Comparison of ENCODE assay signal across 9 mouse cellular contexts in genomic region chr8:121977819-121978590, GRCm38 (mm10). TPM values are rescaled to one million over a fixed set of nuclear protein-coding genes. Genes with fewer than 3 reads are reported as not detected.
DNase-seq lines count a peak whose midpoint lies in the region; ATAC-seq and TF ChIP-seq lines count a peak whose summit lies in the region.
"Had no signal": no experiment of that assay in that cellular context is flagged by ENCODE, and none has a peak within 500 bp of the region (broad histone marks: within the 10 kb centered on the region; RNA-seq: fewer than 3 reads in every experiment).

No protein-coding gene starts in this region.

- H3K4me3 ChIP-seq in testis, adult 2 months (ENCODE audit: control insufficient read depth, low read depth, low read length), result no peak overlapping the region
- no peak overlapping the region for H3K4me3 ChIP-seq in forebrain, embryonic 14.5 days (ENCODE audit: low read depth, low read length)
- H3K4me3 ChIP-seq in kidney, adult 2 months (ENCODE audit: insufficient read depth, low read depth, low read length), result no peak overlapping the region
- H3K4me3 ChIP-seq: stomach, embryonic 15.5 days had no signal

- no peak overlapping the region for H3K9ac ChIP-seq in forebrain, embryonic 14.5 days (ENCODE audit: low read length)
- H3K9ac ChIP-seq: stomach, embryonic 15.5 days had no signal

- no peaks in the 10 kb centered on the region for H3K9me3 ChIP-seq in forebrain, embryonic 14.5 days (replicated peaks; ENCODE audit: control insufficient read depth, low read length)
- H3K9me3 ChIP-seq: stomach, embryonic 15.5 days had no signal

- no peak overlapping the region; the same call in 1 of the 2 replicates for H3K27ac ChIP-seq in testis, adult 2 months (ENCODE audit: control insufficient read depth, insufficient read depth, low read depth, low read length)
- no peak overlapping the region for H3K27ac ChIP-seq in forebrain, embryonic 14.5 days (ENCODE audit: low read depth, low read length)
- peak overlapping the region; percentile 9; the same call in 1 of the 2 replicates for H3K27ac ChIP-seq in kidney, adult 2 months (ENCODE audit: insufficient read depth, low read depth, low read length)
- H3K27ac ChIP-seq: stomach, embryonic 15.5 days had no signal

- 71% methylated on average over 8 of the region's 8 CpGs for WGBS in forebrain, embryonic 14.5 days
- 44% methylated on average over 8 of the region's 8 CpGs for WGBS in kidney, adult 2 months

- H3K4me1 ChIP-seq in testis, adult 2 months (ENCODE audit: control insufficient read depth, insufficient read depth, low read length), result peaks cover 9% of the 10 kb centered on the region
- H3K4me1 ChIP-seq in forebrain, embryonic 14.5 days (ENCODE audit: control insufficient read depth, insufficient read depth, low read length), result no peaks in the 10 kb centered on the region
- H3K4me1 ChIP-seq in kidney, adult 2 months (ENCODE audit: control insufficient read depth, insufficient read depth, low read length), result peaks cover 11% of the 10 kb centered on the region; the same call in 1 of the 2 replicates
- H3K4me1 ChIP-seq: stomach, embryonic 15.5 days had no signal

- no peak for DNase-seq in testis, postnatal 10 days (ENCODE audit: low spot score)
- DNase-seq in c-Kit-positive CD71-positive TER-119-negative erythroid progenitor cells, embryonic 14.5 days (ENCODE audit: low read depth), result peak; percentile 35
- peak; percentile 80 for DNase-seq in forebrain, embryonic 14.5 days (ENCODE audit: low spot score)
- DNase-seq in kidney, adult 2 months, result peak; percentile 79
- DNase-seq in yolk sac, embryonic 10.5 days (ENCODE audit: low spot score), result peak; percentile 36

- H3K4me2 ChIP-seq in forebrain, embryonic 14.5 days (ENCODE audit: low read length), result no peak overlapping the region
- H3K4me2 ChIP-seq: stomach, embryonic 15.5 days had no signal

- H3K36me3 ChIP-seq in testis, adult 2 months (ENCODE audit: control insufficient read depth, insufficient read depth, low read length), result peaks cover 3% of the 10 kb centered on the region; the same call in 1 of the 2 replicates
- peaks cover 80% of the 10 kb centered on the region for H3K36me3 ChIP-seq in forebrain, embryonic 14.5 days (ENCODE audit: control insufficient read depth, insufficient read depth, low read length)
- no peaks in the 10 kb centered on the region for H3K36me3 ChIP-seq in kidney, adult 2 months (ENCODE audit: control insufficient read depth, insufficient read depth, low read length)

- H3K27me3 ChIP-seq in testis, adult 2 months (ENCODE audit: control insufficient read depth, insufficient read depth, low read length), result no peaks in the 10 kb centered on the region
- H3K27me3 ChIP-seq in forebrain, embryonic 14.5 days (replicated peaks; ENCODE audit: control insufficient read depth, insufficient read depth, low read length), result no peaks in the 10 kb centered on the region
- H3K27me3 ChIP-seq in kidney, adult 2 months (replicated peaks; ENCODE audit: control insufficient read depth, insufficient read depth, low read length), result no peaks in the 10 kb centered on the region
- H3K27me3 ChIP-seq: stomach, embryonic 15.5 days had no signal

- peak; percentile 47; the same call in 1 of the 2 replicates for TF ChIP-seq CTCF in testis, adult 2 months (IDR thresholded peaks at IDR 0.05; ENCODE audit: control insufficient read depth, insufficient read depth, insufficient replicate concordance, low read depth, low read length)
- peak; percentile 77 for TF ChIP-seq CTCF in kidney, adult 2 months (conservative IDR thresholded peaks at IDR 0.05; ENCODE audit: insufficient read depth, insufficient read length, low read depth, low read length)

- ATAC-seq in forebrain, embryonic 14.5 days, result peak; percentile 37; the same call in 1 of the 2 replicates
- 0 out of 2 replicates have a peak, but pooled peaks have one; percentile 56 for ATAC-seq in megakaryocyte, adult 5-6 weeks (ENCODE audit: poor library complexity, severe bottlenecking)

- TF ChIP-seq POLR2A in testis, adult 2 months (IDR thresholded peaks at IDR 0.05; ENCODE audit: control insufficient read depth, low read depth, low read length), result no peak
- TF ChIP-seq POLR2A in kidney, adult 2 months (IDR thresholded peaks at IDR 0.05; ENCODE audit: low read depth, low read length), result no peak

RNA-seq across cellular contexts. Expression of gene Banp, which starts 28.5 kb away (rescaled TPM):
- 15.6 and 18.6 TPM in 2 replicates for polyA plus RNA-seq in testis, adult 2 months (2012; rRNA removed)
- 47.2 and 57.7 TPM in 2 replicates for polyA plus RNA-seq in forebrain, embryonic 14.5 days (2014; fragmentation: Nextera tagmentation; extraction: Ambion mirVana)
- polyA plus RNA-seq in kidney, adult 2 months (2012; rRNA removed), result 35.7 and 44.9 TPM in 2 replicates
- total RNA-seq in megakaryocyte, adult 5-6 weeks (2015), result 8.1 and 9.2 TPM in 2 replicates
- total RNA-seq in megakaryocyte, adult 5-6 weeks (2017), result 21.3 and 28.7 TPM in 2 replicates

RNA-seq across cellular contexts. Expression of gene Car5a, which starts 33.3 kb away (rescaled TPM):
- not detected in 2 replicates for polyA plus RNA-seq in testis, adult 2 months (2012; rRNA removed)
- polyA plus RNA-seq in forebrain, embryonic 14.5 days (2014; fragmentation: Nextera tagmentation; extraction: Ambion mirVana), result 0.28 and 0.46 TPM in 2 replicates
- 13.4 and 17.9 TPM in 2 replicates for polyA plus RNA-seq in kidney, adult 2 months (2012; rRNA removed)
- total RNA-seq in megakaryocyte, adult 5-6 weeks (2015), result not detected in 2 replicates
- total RNA-seq in megakaryocyte, adult 5-6 weeks (2017), result not detected in 2 replicates
- polyA plus RNA-seq: heart, embryonic 14.5 days had no signal
